Mouse (Mus musculus): ENCODE data around the gene Mto1. TPM values are rescaled to one million over a fixed set of nuclear protein-coding genes. Genes with fewer than 3 reads are reported as not detected.
A peak's percentile ranks its signal among the peaks of the same experiment; 100 is the strongest.

Mto1 gene
- total and polyA plus RNA-seq, 3 experiments = 13.8 to 22.9 (median 22.5) TPM

GRCm38 (mm10) chr9:78503223-78504079 lies 55.4 kb downstream of the Mto1 start:
- no peaks in the 10 kb centered on the region for H3K27me3 ChIP-seq (replicated peaks)
- peak overlapping the region; percentile 87 for H3K4me2 ChIP-seq (ENCODE audit: insufficient read depth, low read depth, poor library complexity, severe bottlenecking)
- H3K4me3 ChIP-seq (replicated peaks in 1 of 3; ENCODE audit: low read depth in 2 of 3, low read length in 2 of 3, poor library complexity in 1 of 3) = peak overlapping the region; percentile 32 to 74 (median 60)
- dilution Hi-C loops (cut with MboI; ENCODE audit: extremely low pct_ligation_motif_present, extremely low pct_unique_long_range_greater_than_20kb, low sequenced_read_pairs) (no loop called here), in situ Hi-C loops (cut with MboI; ENCODE audit: low pct_ligation_motif_present, low pct_unique_long_range_greater_than_20kb, low sequenced_read_pairs) (no loop called here)
- H3K4me1 ChIP-seq (ENCODE audit: control insufficient read depth in 1 of 2, insufficient read depth in 2 of 2) = peaks cover 6 to 21% of the 10 kb centered on the region in 2 experiments
- H3K9me3 ChIP-seq (replicated peaks; ENCODE audit: low read length) = no peaks in the 10 kb centered on the region
- H3K9ac ChIP-seq (ENCODE audit: insufficient read depth, low read depth) = peak overlapping the region; percentile 99
- H3K36me3 ChIP-seq (replicated peaks in 1 of 2; ENCODE audit: control insufficient read depth in 1 of 2, insufficient read depth in 1 of 2, low read length in 1 of 2) = peaks cover 5 to 6% of the 10 kb centered on the region in 2 experiments
- DNase-seq (ENCODE audit: extremely low read depth) = no peak
- TF ChIP-seq HCFC1 (IDR thresholded peaks at IDR 0.05; ENCODE audit: low read depth, low read length) = no peak
- TF ChIP-seq ZNF384 (IDR thresholded peaks at IDR 0.05; ENCODE audit: low read depth, low read length) = no peak
- peak; percentile 62; the same call in 1 of the 2 replicates for TF ChIP-seq MAFK (IDR thresholded peaks at IDR 0.05; ENCODE audit: insufficient replicate concordance, low read length)
- peak; percentile 76 for TF ChIP-seq NRF1 (IDR thresholded peaks at IDR 0.05; ENCODE audit: low read depth, low read length)
- peak; percentile 96 for TF ChIP-seq MYC (IDR thresholded peaks at IDR 0.05; ENCODE audit: low read depth, low read length)
- no peak for TF ChIP-seq MEF2A (IDR thresholded peaks at IDR 0.05; ENCODE audit: borderline replicate concordance, low read depth, low read length)
- TF ChIP-seq BHLHE40 (IDR thresholded peaks at IDR 0.05; ENCODE audit: low read depth, low read length) = peak; percentile 22; the same call in 1 of the 2 replicates
- TF ChIP-seq TBP (conservative IDR thresholded peaks at IDR 0.05; ENCODE audit: low read depth, low read length) = 0 out of 2 replicates have a peak, but pooled peaks have one; percentile 50
- TF ChIP-seq POLR2A (IDR thresholded peaks at IDR 0.05; ENCODE audit: low read depth, low read length) = peak; percentile 42
- peak; percentile 80 for TF ChIP-seq MXI1 (IDR thresholded peaks at IDR 0.05; ENCODE audit: low read depth, low read length)
- peak; percentile 84 for TF ChIP-seq CHD2 (IDR thresholded peaks at IDR 0.05; ENCODE audit: low read length)
- TF ChIP-seq CHD1 (IDR thresholded peaks at IDR 0.05; ENCODE audit: low read depth, low read length) = peak; percentile 95
- TF ChIP-seq SIN3A (IDR thresholded peaks at IDR 0.05; ENCODE audit: low read length) = no peak
- peak; percentile 92 for TF ChIP-seq MAX (IDR thresholded peaks at IDR 0.05; ENCODE audit: low read length)
- H3K27ac ChIP-seq (ENCODE audit: insufficient read depth, low read depth) = peak overlapping the region; percentile 56
- peaks cover 23% of the 10 kb centered on the region for H3K79me2 ChIP-seq (replicated peaks; ENCODE audit: control insufficient read depth, extremely low read depth, insufficient read depth, poor library complexity, severe bottlenecking)

GRCm38 (mm10) chr9:78504133-78504532 lies 56.1 kb downstream of the Mto1 start:
- H3K27ac ChIP-seq (ENCODE audit: insufficient read depth, low read depth) = no peak overlapping the region
- no peaks in the 10 kb centered on the region for H3K27me3 ChIP-seq (replicated peaks)
- peaks cover 23% of the 10 kb centered on the region for H3K79me2 ChIP-seq (replicated peaks; ENCODE audit: control insufficient read depth, extremely low read depth, insufficient read depth, poor library complexity, severe bottlenecking)
- TF ChIP-seq MEF2A (IDR thresholded peaks at IDR 0.05; ENCODE audit: borderline replicate concordance, low read depth, low read length) (no peak), ELF1 (IDR thresholded peaks at IDR 0.05; ENCODE audit: low read depth, low read length) (no peak), USF2 (conservative IDR thresholded peaks at IDR 0.05; ENCODE audit: low read depth, low read length) (no peak), TCF12 (IDR thresholded peaks at IDR 0.05; ENCODE audit: low read depth, low read length) (peak; percentile 5; the same call in 1 of the 2 replicates), MAZ (IDR thresholded peaks at IDR 0.05; ENCODE audit: low read depth, low read length) (no peak), ZMIZ1 (IDR thresholded peaks at IDR 0.05; ENCODE audit: low read depth, low read length) (no peak), POLR2AphosphoS2 (IDR thresholded peaks at IDR 0.05; ENCODE audit: low read depth, low read length) (no peak), SMC3 (IDR thresholded peaks at IDR 0.05; ENCODE audit: low read depth, low read length) (no peak), POLR2A (IDR thresholded peaks at IDR 0.05; ENCODE audit: low read depth, low read length) (no peak), USF1 (IDR thresholded peaks at IDR 0.05; ENCODE audit: low read depth, low read length) (no peak), MXI1 (IDR thresholded peaks at IDR 0.05; ENCODE audit: low read depth, low read length) (peak; percentile 24; the same call in 1 of the 2 replicates), MYC (IDR thresholded peaks at IDR 0.05; ENCODE audit: low read depth, low read length) (peak; percentile 28; the same call in 1 of the 2 replicates), E2F4 (IDR thresholded peaks at IDR 0.05; ENCODE audit: insufficient replicate concordance, low read depth, low read length) (no peak), TBP (conservative IDR thresholded peaks at IDR 0.05; ENCODE audit: low read depth, low read length) (no peak), ZNF384 (IDR thresholded peaks at IDR 0.05; ENCODE audit: low read depth, low read length) (no peak), HCFC1 (IDR thresholded peaks at IDR 0.05; ENCODE audit: low read depth, low read length) (no peak)
- H3K4me2 ChIP-seq (ENCODE audit: insufficient read depth, low read depth, poor library complexity, severe bottlenecking) = peak overlapping the region; percentile 87
- dilution Hi-C loops (cut with MboI; ENCODE audit: extremely low pct_ligation_motif_present, extremely low pct_unique_long_range_greater_than_20kb, low sequenced_read_pairs) (no loop called here), in situ Hi-C loops (cut with MboI; ENCODE audit: low pct_ligation_motif_present, low pct_unique_long_range_greater_than_20kb, low sequenced_read_pairs) (no loop called here)
- peaks cover 11 to 12% of the 10 kb centered on the region in 2 experiments for H3K36me3 ChIP-seq (replicated peaks in 1 of 2; ENCODE audit: control insufficient read depth in 1 of 2, insufficient read depth in 1 of 2, low read length in 1 of 2)
- peak overlapping the region; percentile 29 to 74 (median 60) for H3K4me3 ChIP-seq (replicated peaks in 1 of 3; ENCODE audit: low read depth in 2 of 3, low read length in 2 of 3, poor library complexity in 1 of 3)
- H3K9ac ChIP-seq (ENCODE audit: insufficient read depth, low read depth) = peak overlapping the region; percentile 99
- peaks cover 6 to 21% of the 10 kb centered on the region in 2 experiments for H3K4me1 ChIP-seq (ENCODE audit: control insufficient read depth in 1 of 2, insufficient read depth in 2 of 2)
- no peak for DNase-seq (ENCODE audit: extremely low read depth)
- no peaks in the 10 kb centered on the region for H3K9me3 ChIP-seq (replicated peaks; ENCODE audit: low read length)
